Mouse (Mus musculus) heart, adult 11 months (tissue): ENCODE results near the gene Rab8b.
"Not testable (repeated sequence)": the region's sequence is repeated elsewhere in the genome, so short reads cannot be mapped to it uniquely, and the experiment has no call there.

Experiments used
- DNase-seq: peaks from one replicate; pipeline ENCODE4 v3.0.0; 2022

Gene Rab8b

GRCm38 (mm10) chr9:66834318-66835096, 85.0 kb downstream of the Rab8b start, which contains the start of gene Aph1c:
Gene Aph1c (minus strand): TSS chr9:66834726.
- peak; percentile 100 for DNase-seq

GRCm38 (mm10) chr9:66833851-66834250, 85.6 kb downstream of the Rab8b start:
- DNase-seq, result peak; percentile 91

GRCm38 (mm10) chr9:66832366-66832908, 87.0 kb downstream of the Rab8b start:
- DNase-seq, result peak; percentile 91

GRCm38 (mm10) chr9:66825990-66826389, 93.5 kb downstream of the Rab8b start:
- no peak for DNase-seq

- not testable (repeated sequence) for DNase-seq
Measured at GRCm38 (mm10) chr9:66822255-66822654, 97.2 kb downstream of the Rab8b start.

- peak; percentile 51 for DNase-seq
Measured at GRCm38 (mm10) chr9:66820996-66821395, 98.5 kb downstream of the Rab8b start.

- DNase-seq, result peak; percentile 75
Measured at GRCm38 (mm10) chr9:66813392-66813791, 106.1 kb downstream of the Rab8b start.

- DNase-seq, result peak; percentile 77
Measured at GRCm38 (mm10) chr9:66805951-66806350, 113.5 kb downstream of the Rab8b start.

- peak; percentile 83 for DNase-seq
Measured at GRCm38 (mm10) chr9:66801947-66802346, 117.5 kb downstream of the Rab8b start.

GRCm38 (mm10) chr9:66796739-66797138, 122.7 kb downstream of the Rab8b start, which contains the start of gene Gm10647:
Gene Gm10647 (plus strand): TSS chr9:66797039.
- DNase-seq, result no peak

- peak; percentile 100 for DNase-seq
Measured at GRCm38 (mm10) chr9:66795464-66796324, 123.8 kb downstream of the Rab8b start, which contains the start of gene Aph1b. Gene Aph1b (minus strand): TSS chr9:66795490.

GRCm38 (mm10) chr9:66794629-66795463, 124.6 kb downstream of the Rab8b start:
- peak; percentile 80 for DNase-seq
